Mouse (Mus musculus): Measurements from ENCODE around the gene Klc1. TPM values are rescaled to one million over a fixed set of nuclear protein-coding genes. Genes with fewer than 3 reads are reported as not detected.

Gene Klc1
- total and polyA plus RNA-seq, 2 experiments from 2014 or later: 90.9 to 129 TPM

DNA sequence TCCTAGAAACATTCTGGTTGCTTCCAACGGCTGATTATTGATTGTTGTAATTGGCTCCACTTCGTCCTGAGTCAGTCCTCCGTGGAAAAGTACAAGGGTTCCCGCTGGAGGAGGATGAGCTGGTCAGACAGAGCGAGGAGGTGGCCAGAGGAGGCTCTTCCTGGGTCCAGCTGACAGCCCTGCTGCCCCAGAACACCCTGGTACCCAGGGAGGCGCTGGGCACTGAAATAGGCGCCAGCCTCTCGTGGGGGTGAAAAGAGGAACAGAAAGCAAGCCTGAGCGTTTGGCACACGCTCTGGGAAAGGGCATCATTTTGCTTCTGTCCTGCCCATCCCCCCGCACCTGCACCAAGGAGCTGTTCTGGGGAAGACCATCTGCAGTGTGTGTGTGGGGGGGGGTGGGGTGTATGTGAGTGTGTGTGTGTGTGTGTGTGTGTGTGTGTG is 14.6 kb upstream of the Klc1 start:
- peaks cover 16% of the 10 kb centered on the region for H3K4me1 ChIP-seq (ENCODE audit: control insufficient read depth, insufficient read depth)
- H3K9ac ChIP-seq (replicated peaks; ENCODE audit: low read depth, low read length): no peak overlapping the region
- no peaks in the 10 kb centered on the region for H3K27me3 ChIP-seq (ENCODE audit: control insufficient read depth, insufficient read depth, low read length)
- TF ChIP-seq CTCF (IDR thresholded peaks at IDR 0.05; ENCODE audit: low read depth): no peak
- TF ChIP-seq EP300 (IDR thresholded peaks at IDR 0.05; ENCODE audit: low read depth): no peak
- no peak overlapping the region for H3K4me2 ChIP-seq (ENCODE audit: low read depth, low read length)
- WGBS: 73% methylated on average over 11 of the region's 11 CpGs
- H3K27ac ChIP-seq (ENCODE audit: low read depth): peak overlapping the region; percentile 40; the same call in 1 of the 2 replicates
- H3K9me3 ChIP-seq (replicated peaks; ENCODE audit: control insufficient read depth, low read length): no peaks in the 10 kb centered on the region
- no peak overlapping the region for H3K4me3 ChIP-seq (ENCODE audit: low read depth, low read length)
- DNase-seq (ENCODE audit: low spot score): no peak
- no peaks in the 10 kb centered on the region for H3K36me3 ChIP-seq (replicated peaks; ENCODE audit: control insufficient read depth, insufficient read depth, low read length)
- no peak for ATAC-seq (ENCODE audit: insufficient read depth, low read depth)

- DNase-seq (ENCODE audit: low spot score): no peak
- Histone ChIP-seq H3K36me3 (replicated peaks; ENCODE audit: control insufficient read depth, insufficient read depth, low read length) (no peaks in the 10 kb centered on the region), H3K4me2 (ENCODE audit: low read depth, low read length) (no peak overlapping the region), H3K9me3 (replicated peaks; ENCODE audit: control insufficient read depth, low read length) (no peaks in the 10 kb centered on the region), H3K27ac (ENCODE audit: low read depth) (0 out of 2 replicates have a peak overlapping the region, but pooled peaks have one; percentile 85), H3K4me1 (ENCODE audit: control insufficient read depth, insufficient read depth) (peaks cover 19% of the 10 kb centered on the region), H3K27me3 (ENCODE audit: control insufficient read depth, insufficient read depth, low read length) (no peaks in the 10 kb centered on the region), H3K9ac (replicated peaks; ENCODE audit: low read depth, low read length) (no peak overlapping the region), H3K4me3 (ENCODE audit: low read depth, low read length) (no peak overlapping the region)
- no peak for ATAC-seq (ENCODE audit: insufficient read depth, low read depth)
- TF ChIP-seq EP300 (IDR thresholded peaks at IDR 0.05; ENCODE audit: low read depth): no peak
- no peak for TF ChIP-seq CTCF (IDR thresholded peaks at IDR 0.05; ENCODE audit: low read depth)
- WGBS: 77% methylated on average over 6 of the region's 6 CpGs
These were observed 13.4 kb upstream of the Klc1 start for GRCm38 (mm10) chr12:111745274-111745673.

- no peaks in the 10 kb centered on the region for H3K9me3 ChIP-seq (replicated peaks; ENCODE audit: control insufficient read depth, low read length)
- no peaks in the 10 kb centered on the region for H3K36me3 ChIP-seq (replicated peaks; ENCODE audit: control insufficient read depth, insufficient read depth, low read length)
- no peak overlapping the region for H3K4me3 ChIP-seq (ENCODE audit: low read depth, low read length)
- H3K9ac ChIP-seq (replicated peaks; ENCODE audit: low read depth, low read length): no peak overlapping the region
- H3K4me1 ChIP-seq (ENCODE audit: control insufficient read depth, insufficient read depth): peaks cover 24% of the 10 kb centered on the region
- peak overlapping the region; percentile 14 for H3K4me2 ChIP-seq (ENCODE audit: low read depth, low read length)
- ATAC-seq (ENCODE audit: insufficient read depth, low read depth) (peak; percentile 91), DNase-seq (ENCODE audit: low spot score) (peak; percentile 92)
- TF ChIP-seq CTCF (IDR thresholded peaks at IDR 0.05; ENCODE audit: low read depth) (no peak), EP300 (IDR thresholded peaks at IDR 0.05; ENCODE audit: low read depth) (no peak)
- H3K27ac ChIP-seq (ENCODE audit: low read depth): peak overlapping the region; percentile 85
- whole genome bisulfite sequencing: 22% methylated on average over 5 of the region's 5 CpGs
- no peaks in the 10 kb centered on the region for H3K27me3 ChIP-seq (ENCODE audit: control insufficient read depth, insufficient read depth, low read length)
These were observed 12.6 kb upstream of the Klc1 start for GRCm38 (mm10) chr12:111746091-111746490.

GRCm38 (mm10) chr12:111747421-111747820 is 11.2 kb upstream of the Klc1 start:
- no peaks in the 10 kb centered on the region for H3K27me3 ChIP-seq (ENCODE audit: control insufficient read depth, insufficient read depth, low read length)
- H3K4me1 ChIP-seq (ENCODE audit: control insufficient read depth, insufficient read depth): peaks cover 24% of the 10 kb centered on the region
- H3K9ac ChIP-seq (replicated peaks; ENCODE audit: low read depth, low read length): no peak overlapping the region
- WGBS: 76% methylated on average over 7 of the region's 7 CpGs
- no peak overlapping the region for H3K27ac ChIP-seq (ENCODE audit: low read depth)
- H3K4me3 ChIP-seq (ENCODE audit: low read depth, low read length): no peak overlapping the region
- TF ChIP-seq CTCF (IDR thresholded peaks at IDR 0.05; ENCODE audit: low read depth) (no peak), EP300 (IDR thresholded peaks at IDR 0.05; ENCODE audit: low read depth) (no peak)
- H3K4me2 ChIP-seq (ENCODE audit: low read depth, low read length): no peak overlapping the region
- H3K36me3 ChIP-seq (replicated peaks; ENCODE audit: control insufficient read depth, insufficient read depth, low read length): no peaks in the 10 kb centered on the region
- DNase-seq (ENCODE audit: low spot score) (no peak), ATAC-seq (ENCODE audit: insufficient read depth, low read depth) (no peak)
- no peaks in the 10 kb centered on the region for H3K9me3 ChIP-seq (replicated peaks; ENCODE audit: control insufficient read depth, low read length)

DNA sequence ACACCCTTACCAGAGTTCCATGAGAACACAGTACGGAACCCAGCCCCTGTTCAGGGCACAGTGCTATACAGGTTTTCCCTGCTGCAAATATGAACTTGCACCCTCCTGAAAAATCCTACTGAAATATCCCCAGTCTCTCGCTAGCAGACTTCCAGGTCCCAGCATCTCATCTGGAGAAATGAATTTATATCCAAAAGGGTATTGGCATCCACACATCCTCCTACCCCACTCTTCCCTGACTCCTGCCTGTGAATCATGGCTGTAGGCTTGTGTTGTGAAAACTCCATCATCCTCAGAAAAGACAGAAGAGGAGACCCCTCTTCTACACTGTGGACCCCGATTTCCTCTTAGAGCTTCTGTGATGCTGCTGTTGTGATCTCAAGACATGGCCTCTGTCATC is 7.9 kb upstream of the Klc1 start:
- TF ChIP-seq EP300 (IDR thresholded peaks at IDR 0.05; ENCODE audit: low read depth) (no peak), CTCF (IDR thresholded peaks at IDR 0.05; ENCODE audit: low read depth) (no peak)
- no peaks in the 10 kb centered on the region for H3K36me3 ChIP-seq (replicated peaks; ENCODE audit: control insufficient read depth, insufficient read depth, low read length)
- H3K27me3 ChIP-seq (ENCODE audit: control insufficient read depth, insufficient read depth, low read length): no peaks in the 10 kb centered on the region
- H3K4me3 ChIP-seq (ENCODE audit: low read depth, low read length): no peak overlapping the region
- peaks cover 22% of the 10 kb centered on the region for H3K4me1 ChIP-seq (ENCODE audit: control insufficient read depth, insufficient read depth)
- no peak overlapping the region for H3K9ac ChIP-seq (replicated peaks; ENCODE audit: low read depth, low read length)
- no peak overlapping the region for H3K4me2 ChIP-seq (ENCODE audit: low read depth, low read length)
- 77% methylated on average over 3 of the region's 3 CpGs for WGBS
- H3K9me3 ChIP-seq (replicated peaks; ENCODE audit: control insufficient read depth, low read length): no peaks in the 10 kb centered on the region
- no peak for DNase-seq (ENCODE audit: low spot score)
- no peak overlapping the region for H3K27ac ChIP-seq (ENCODE audit: low read depth)
- no peak for ATAC-seq (ENCODE audit: insufficient read depth, low read depth)

GRCm38 (mm10) chr12:111752491-111752890 is 6.2 kb upstream of the Klc1 start:
- H3K4me2 ChIP-seq (ENCODE audit: low read depth, low read length): no peak overlapping the region
- H3K27ac ChIP-seq (ENCODE audit: low read depth): no peak overlapping the region
- TF ChIP-seq EP300 (IDR thresholded peaks at IDR 0.05; ENCODE audit: low read depth) (no peak), CTCF (IDR thresholded peaks at IDR 0.05; ENCODE audit: low read depth) (no peak)
- 0 out of 2 replicates have a peak, but pooled peaks cover 11% of the 10 kb centered on the region for H3K4me1 ChIP-seq (ENCODE audit: control insufficient read depth, insufficient read depth)
- DNase-seq (ENCODE audit: low spot score) (no peak), ATAC-seq (ENCODE audit: insufficient read depth, low read depth) (no peak)
- no peak overlapping the region for H3K4me3 ChIP-seq (ENCODE audit: low read depth, low read length)
- 81% methylated on average over 6 of the region's 6 CpGs for WGBS
- no peak overlapping the region for H3K9ac ChIP-seq (replicated peaks; ENCODE audit: low read depth, low read length)
- H3K9me3 ChIP-seq (replicated peaks; ENCODE audit: control insufficient read depth, low read length): no peaks in the 10 kb centered on the region
- H3K36me3 ChIP-seq (replicated peaks; ENCODE audit: control insufficient read depth, insufficient read depth, low read length): no peaks in the 10 kb centered on the region
- no peaks in the 10 kb centered on the region for H3K27me3 ChIP-seq (ENCODE audit: control insufficient read depth, insufficient read depth, low read length)

Measured in heart, postnatal 0 days (tissue).